Mouse (Mus musculus) lung, postnatal 0 days (tissue): ENCODE measurements around the gene Olfr198. TPM values are rescaled to one million over a fixed set of nuclear protein-coding genes. Genes with fewer than 3 reads are reported as not detected.
"Not testable (repeated sequence)": the region's sequence is repeated elsewhere in the genome, so short reads cannot be mapped to it uniquely, and the experiment has no call there.

Experiments
- ATAC-seq: fragments of 200-750 bp; cut with Nextera tagmentation; 2 replicates; pipeline ENCODE4 v1.8.0; 2017; ENCODE audit warnings: moderate library complexity
- DNase-seq: peaks from one replicate; pipeline ENCODE4 v3.0.0-alpha.2; 2016; ENCODE audit warnings: low spot score
- H3K27ac ChIP-seq: fragments of 300-500 bp; sonication (generic); 2 replicates; pipeline ENCODE4 v1.5.1; 2014; ENCODE audit warnings: antibody characterized with exemption, mild to moderate bottlenecking, low read length, mixed read lengths
- H3K27me3 ChIP-seq: fragments of 300-500 bp; sonication (generic); replicated peaks from 2 replicates; pipeline ENCODE4 v1.6.1; 2014; ENCODE audit warnings: low read length, mixed read lengths; ENCODE audit not compliant: insufficient read depth
- H3K36me3 ChIP-seq: fragments of 300-500 bp; sonication (generic); 2 replicates; pipeline ENCODE4 v1.6.1; 2014; ENCODE audit warnings: low read length, mixed read lengths; ENCODE audit not compliant: insufficient read depth
- H3K4me1 ChIP-seq: fragments of 300-500 bp; sonication (generic); 2 replicates; pipeline ENCODE4 v1.6.1; 2014; ENCODE audit warnings: antibody characterized with exemption, low read depth, low read length, mixed read lengths; ENCODE audit not compliant: insufficient read depth
- H3K4me2 ChIP-seq: fragments of 300-500 bp; sonication (generic); replicated peaks from 2 replicates; pipeline ENCODE4 v1.6.1; 2014; ENCODE audit warnings: low read depth, mild to moderate bottlenecking, low read length, moderate library complexity, mixed read lengths
- H3K4me3 ChIP-seq: fragments of 300-500 bp; sonication (generic); 2 replicates; pipeline ENCODE4 v1.5.1; 2014; ENCODE audit warnings: low read depth, low read length
- H3K9ac ChIP-seq: fragments of 300-500 bp; sonication (generic); replicated peaks from 2 replicates; pipeline ENCODE4 v1.6.1; 2014; ENCODE audit warnings: low read depth, mild to moderate bottlenecking
- H3K9me3 ChIP-seq: fragments of 300-500 bp; sonication (generic); 2 replicates; pipeline ENCODE4 v1.6.1; 2016; ENCODE audit warnings: low read length, mixed read lengths
- CTCF ChIP-seq: IDR thresholded peaks from 2 replicates; pipeline ENCODE4 v1.5.1; 2016; ENCODE audit warnings: antibody characterized with exemption, mild to moderate bottlenecking
- EP300 ChIP-seq: IDR thresholded peaks from 2 replicates; pipeline ENCODE4 v1.6.1; 2016; ENCODE audit warnings: antibody characterized with exemption, mild to moderate bottlenecking, control low read depth
- WGBS: fragments of 180-500 bp; shearing (Covaris S2); extraction: QIAGEN DNeasy Blood & Tissue Kit; methylation state at CpG from one replicate; pipeline ENCODE4 v1.1.7; 2014; 5-methylcytosine and 5-hydroxymethylcytosine counted together
- polyA plus RNA-seq: library from polyadenylated mRNA; unstranded; fragments of >200 nt; fragmentation: Nextera tagmentation; extraction: Ambion mirVana; gene quantifications from 2 replicates; pipeline ENCODE4 v1.2.1, GENCODE M21; 2015

Gene Olfr198
- not detected in 2 replicates for polyA plus RNA-seq

DNA sequence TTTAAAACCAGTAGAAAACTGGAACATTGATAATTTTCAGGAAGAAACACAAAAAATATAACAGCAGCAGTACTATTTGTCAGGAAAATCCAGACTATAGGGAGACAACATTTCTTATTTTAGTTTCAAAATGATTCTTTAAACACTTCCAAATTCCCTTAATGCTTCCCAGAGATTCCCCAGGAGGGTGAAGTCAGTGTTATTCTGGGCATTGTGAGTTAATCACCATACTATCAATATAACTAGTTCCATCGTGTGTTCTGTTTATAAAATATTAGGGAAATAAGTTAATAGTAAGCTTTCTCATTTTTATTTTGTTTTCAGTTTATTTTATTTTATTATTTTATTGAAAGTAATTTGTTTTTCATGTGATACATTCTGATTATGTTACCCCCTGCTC is at the start of gene Olfr198:
Gene Olfr198, minus strand, starts transcription at position 101 of the 400 bp plus-strand sequence.
- H3K27me3 ChIP-seq, H3K9ac ChIP-seq, DNase-seq, H3K4me2 ChIP-seq, H3K36me3 ChIP-seq, H3K4me1 ChIP-seq, H3K4me3 ChIP-seq, H3K9me3 ChIP-seq, ATAC-seq, H3K27ac ChIP-seq: not testable (repeated sequence)
- 59% methylated on average over 1 of the region's 1 CpGs for WGBS

DNA sequence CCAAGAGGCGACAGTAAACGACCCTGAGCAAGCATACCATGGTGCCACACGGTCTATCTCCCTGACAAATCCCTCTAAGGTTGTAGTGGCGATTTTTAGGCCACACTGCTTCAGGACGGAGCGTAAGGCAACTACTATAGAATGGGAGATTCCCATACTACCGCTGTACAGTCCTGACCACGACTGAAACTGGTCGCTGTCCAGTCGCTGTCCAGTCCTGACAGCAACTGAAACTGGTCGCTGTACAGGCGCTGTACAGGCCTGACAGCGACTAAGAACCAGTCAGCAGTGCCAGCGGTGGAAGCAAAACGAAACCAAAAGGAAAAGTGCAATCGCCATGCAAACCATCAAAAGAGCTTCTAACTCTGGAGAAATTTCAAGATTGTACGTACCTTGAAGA is 46.4 kb upstream of the Olfr198 start:
- no peak for DNase-seq
- Histone ChIP-seq H3K9me3 (no peaks in the 10 kb centered on the region), H3K27me3 (no peaks in the 10 kb centered on the region), H3K4me3 (no peak overlapping the region), H3K4me1 (no peaks in the 10 kb centered on the region), H3K4me2 (no peak overlapping the region), H3K9ac (no peak overlapping the region), H3K36me3 (no peaks in the 10 kb centered on the region), H3K27ac (no peak overlapping the region)
- TF ChIP-seq CTCF: no peak
- TF ChIP-seq EP300: no peak
- no peak for ATAC-seq
- WGBS: 83% methylated on average over 17 of the region's 17 CpGs

- H3K4me1 ChIP-seq, H3K27me3 ChIP-seq, DNase-seq, H3K9ac ChIP-seq, H3K9me3 ChIP-seq, H3K36me3 ChIP-seq, H3K4me2 ChIP-seq, H3K27ac ChIP-seq, H3K4me3 ChIP-seq, ATAC-seq: not testable (repeated sequence)
- WGBS: 63% methylated on average over 1 of the region's 1 CpGs
Measured at GRCm38 (mm10) chr16:59219667-59220066, 16.3 kb upstream of the Olfr198 start, which contains the start of gene Olfr199. TSS of gene Olfr199 (minus strand) at chr16:59219767.

GRCm38 (mm10) chr16:59217861-59218260 is 14.5 kb upstream of the Olfr198 start:
- not testable (repeated sequence) for H3K9ac ChIP-seq, H3K9me3 ChIP-seq, DNase-seq, H3K4me2 ChIP-seq, H3K4me3 ChIP-seq, ATAC-seq, H3K4me1 ChIP-seq, H3K27me3 ChIP-seq, H3K36me3 ChIP-seq, H3K27ac ChIP-seq
- WGBS: 74% methylated on average over 3 of the region's 3 CpGs

GRCm38 (mm10) chr16:59170354-59170753 is 33.0 kb downstream of the Olfr198 start, which contains the start of gene Olfr196:
TSS of gene Olfr196 (minus strand) at chr16:59170454.
- Histone ChIP-seq H3K4me2 (no peak within 1 kb of the TSS), H3K4me1 (no peaks in the 10 kb centered on the region), H3K27me3 (no peaks in the 10 kb centered on the region), H3K36me3 (no peaks in the 10 kb centered on the region), H3K9ac (no peak within 1 kb of the TSS), H3K9me3 (no peaks in the 10 kb centered on the region), H3K4me3 (no peak within 1 kb of the TSS), H3K27ac (no peak within 1 kb of the TSS)
- TF ChIP-seq CTCF (no peak), EP300 (no peak)
- 51% methylated on average over 3 of the region's 3 CpGs for WGBS
- ATAC-seq: no peak
- DNase-seq: no peak

- Histone ChIP-seq H3K36me3 (no peaks in the 10 kb centered on the region), H3K9ac (no peak overlapping the region), H3K4me1 (no peaks in the 10 kb centered on the region), H3K9me3 (no peaks in the 10 kb centered on the region), H3K27me3 (no peaks in the 10 kb centered on the region), H3K27ac (no peak overlapping the region), H3K4me2 (no peak overlapping the region), H3K4me3 (no peak overlapping the region)
- WGBS: 91% methylated on average over 2 of the region's 2 CpGs
- TF ChIP-seq EP300 (no peak), CTCF (no peak)
- no peak for DNase-seq
- ATAC-seq: no peak
Measured at GRCm38 (mm10) chr16:59151996-59152395, 51.3 kb downstream of the Olfr198 start.

Other genes with a start within 250 kb of the Olfr198 start
- gene Olfr183, start 208.2 kb downstream of the Olfr198 start, polyA plus RNA-seq: not detected in 2 replicates
- not detected in 2 replicates for gene Olfr186, start 173.2 kb downstream of the Olfr198 start, polyA plus RNA-seq
- not detected in 2 replicates for gene Olfr187, start 163.8 kb downstream of the Olfr198 start, polyA plus RNA-seq
- not detected in 2 replicates for gene Olfr190, start 125.5 kb downstream of the Olfr198 start, polyA plus RNA-seq
- gene Olfr191, start 113.7 kb downstream of the Olfr198 start, polyA plus RNA-seq: not detected in 2 replicates
- gene Olfr193, start 91.7 kb downstream of the Olfr198 start, polyA plus RNA-seq: not detected in 2 replicates
- not detected in 2 replicates for gene Olfr194, start 82.5 kb downstream of the Olfr198 start, polyA plus RNA-seq
- not detected in 2 replicates for gene Olfr195, start 56.5 kb downstream of the Olfr198 start, polyA plus RNA-seq
- not detected in 2 replicates for gene Olfr196, start 33.1 kb downstream of the Olfr198 start, polyA plus RNA-seq
- not detected in 2 replicates for gene Olfr199, start 16.2 kb upstream of the Olfr198 start, polyA plus RNA-seq
- not detected in 2 replicates for gene Olfr201, start 69.1 kb upstream of the Olfr198 start, polyA plus RNA-seq
- gene Olfr202, start 83.3 kb upstream of the Olfr198 start, polyA plus RNA-seq: not detected in 2 replicates
- not detected in 2 replicates for gene Olfr203, start 95.3 kb upstream of the Olfr198 start, polyA plus RNA-seq
- not detected in 2 replicates for gene Olfr204, start 114.7 kb upstream of the Olfr198 start, polyA plus RNA-seq
- not detected in 2 replicates for gene Olfr205, start 127.6 kb upstream of the Olfr198 start, polyA plus RNA-seq
- not detected in 2 replicates for gene Olfr206, start 145.7 kb upstream of the Olfr198 start, polyA plus RNA-seq
- gene Olfr209, start 160.5 kb upstream of the Olfr198 start, polyA plus RNA-seq: not detected in 2 replicates
- gene Gabrr3, start 203.8 kb upstream of the Olfr198 start, polyA plus RNA-seq: not detected in 2 replicates